Mouse (Mus musculus): ENCODE data around the gene Timp3.

Timp3 gene

DNA sequence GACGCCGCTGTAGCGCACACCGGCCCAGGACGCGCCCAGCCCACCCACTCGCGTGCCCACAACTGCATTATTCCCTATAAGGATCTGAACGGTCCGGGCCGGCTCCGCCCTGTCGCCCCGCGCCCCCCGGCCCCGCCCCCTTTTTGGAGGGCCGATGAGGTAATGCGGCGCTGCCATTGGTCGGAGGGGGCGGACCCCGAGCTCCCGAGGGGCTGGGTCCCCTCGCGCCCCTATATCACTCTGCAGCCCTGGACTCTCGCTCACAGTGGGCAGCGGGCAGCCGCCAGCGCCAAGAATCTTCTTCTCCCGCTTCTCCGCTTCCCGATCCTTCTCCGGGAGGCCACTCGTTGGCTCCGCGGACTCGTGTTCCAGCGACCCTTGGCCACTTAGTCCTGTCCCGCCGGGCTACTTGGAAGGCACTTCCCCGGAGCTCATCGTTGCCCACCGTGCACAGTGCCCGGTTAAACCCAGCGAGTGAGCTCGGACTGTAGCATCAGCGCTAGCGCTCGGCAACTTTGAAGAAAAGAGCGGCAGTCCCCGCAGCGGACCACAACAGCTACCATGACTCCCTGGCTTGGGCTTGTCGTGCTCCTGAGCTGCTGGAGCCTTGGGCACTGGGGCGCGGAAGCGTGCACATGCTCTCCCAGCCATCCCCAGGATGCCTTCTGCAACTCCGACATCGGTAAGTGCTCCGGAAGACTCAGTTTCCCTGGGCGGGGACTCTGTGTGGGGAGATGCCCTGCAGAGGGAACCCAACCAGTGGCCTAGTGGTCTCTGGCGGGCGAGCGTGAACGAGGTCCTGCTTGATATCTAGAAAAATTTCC is at the start of gene Timp3:
TSS of gene Timp3 (plus strand) at position 80 of the 824 bp plus-strand sequence.
- peak; percentile 29 for DNase-seq (ENCODE audit: low read depth, low spot score)

DNA sequence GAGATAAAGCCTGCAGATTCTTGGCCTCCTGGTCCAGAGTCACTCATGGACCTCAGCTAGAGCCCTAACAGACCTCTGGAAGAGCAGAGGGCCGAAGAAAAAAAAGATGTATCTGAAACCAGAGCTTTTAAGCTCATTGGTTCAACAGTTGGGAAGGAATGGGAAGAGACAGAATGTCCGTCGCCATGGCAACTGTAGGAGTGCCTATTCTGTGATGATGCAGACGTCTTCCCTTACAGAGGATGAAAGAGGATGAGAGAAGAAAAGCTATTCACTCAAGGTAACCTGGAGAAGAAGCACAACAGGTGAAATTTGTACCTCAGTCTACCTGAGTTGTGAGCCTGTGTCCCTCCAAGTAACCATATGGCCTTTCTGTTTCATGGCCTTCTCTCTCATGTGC is 44.0 kb upstream of the Timp3 start:
- DNase-seq (ENCODE audit: low read depth, low spot score) = no peak

DNA sequence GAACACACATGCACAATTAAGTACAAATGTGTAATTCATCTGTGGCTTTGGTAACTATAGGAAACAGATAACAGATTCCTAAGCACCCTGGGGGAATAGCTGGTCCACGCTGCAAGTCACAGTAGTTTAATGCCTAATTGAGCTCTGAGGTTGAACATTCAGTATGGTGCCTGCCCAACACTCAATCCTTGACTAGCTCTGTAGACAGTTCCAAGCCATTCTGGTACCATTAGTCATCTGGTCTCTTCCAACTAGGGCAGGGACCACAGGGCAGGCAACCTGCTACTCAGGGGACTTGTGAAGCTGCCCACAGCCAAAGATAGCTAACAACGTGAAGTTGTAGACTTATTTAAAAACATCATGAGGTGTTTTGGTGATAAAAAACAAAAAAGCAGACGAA is 43.1 kb upstream of the Timp3 start:
- no peak for DNase-seq (ENCODE audit: low read depth, low spot score)

DNA sequence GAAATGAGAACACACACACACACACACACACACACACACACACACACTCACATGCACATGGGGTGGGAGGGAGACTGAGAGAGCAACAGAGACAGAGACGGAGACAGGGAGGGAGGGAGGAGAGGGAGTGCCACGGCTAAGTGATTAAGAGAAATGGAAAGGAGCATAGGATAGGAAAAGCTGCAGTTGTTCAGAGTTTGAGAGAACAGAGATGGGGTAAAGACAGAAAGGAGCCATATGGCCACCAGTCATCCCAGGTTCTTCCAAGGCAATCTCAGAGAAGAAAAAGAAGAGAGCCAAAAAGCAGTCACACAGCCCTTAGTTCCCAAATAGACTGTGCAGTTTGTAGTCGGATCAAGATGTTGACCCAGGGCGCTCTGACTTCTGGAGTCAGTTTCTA is 42.1 kb upstream of the Timp3 start:
- DNase-seq (ENCODE audit: low read depth, low spot score) = no peak

DNA sequence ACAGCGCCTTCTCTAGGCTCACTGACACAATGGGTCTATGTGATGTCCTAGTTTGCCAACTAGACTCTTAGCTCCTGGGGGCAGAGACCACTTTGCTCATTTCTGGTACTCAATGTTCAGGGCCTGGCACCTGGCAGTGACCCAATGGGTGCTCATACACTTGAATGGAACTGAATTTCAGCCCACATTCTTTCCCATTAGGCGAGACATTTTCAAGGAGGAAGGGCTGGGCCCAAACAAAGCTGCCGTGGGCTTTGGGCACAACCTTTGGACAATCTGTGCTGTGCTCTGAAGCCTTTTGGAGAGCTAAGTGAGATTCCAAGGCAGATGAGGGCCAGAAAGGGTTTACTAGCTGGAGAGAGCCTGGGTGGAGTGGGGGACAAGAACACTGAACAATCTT is 41.2 kb upstream of the Timp3 start:
- no peak for DNase-seq (ENCODE audit: low read depth, low spot score)

DNA sequence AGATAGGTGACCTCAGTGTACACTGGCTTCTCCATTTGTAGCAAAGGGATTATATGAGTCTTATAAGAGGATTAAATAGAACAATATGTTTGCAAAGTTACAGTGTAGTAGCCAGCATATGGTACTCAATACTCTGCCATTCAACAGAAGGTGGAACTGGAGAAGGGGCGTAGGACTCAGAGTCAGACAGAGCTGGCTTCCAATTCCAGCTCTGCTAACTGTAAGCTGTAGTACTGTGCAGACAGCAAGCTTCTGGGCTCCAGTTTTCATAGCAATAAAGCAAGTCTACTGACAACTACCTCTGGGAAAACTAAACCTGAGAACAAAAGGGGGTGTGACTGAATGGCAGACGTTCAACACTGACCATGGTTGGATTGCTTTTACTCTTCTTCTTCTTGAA is 38.4 kb upstream of the Timp3 start:
- no peak for DNase-seq (ENCODE audit: low read depth, low spot score)

DNA sequence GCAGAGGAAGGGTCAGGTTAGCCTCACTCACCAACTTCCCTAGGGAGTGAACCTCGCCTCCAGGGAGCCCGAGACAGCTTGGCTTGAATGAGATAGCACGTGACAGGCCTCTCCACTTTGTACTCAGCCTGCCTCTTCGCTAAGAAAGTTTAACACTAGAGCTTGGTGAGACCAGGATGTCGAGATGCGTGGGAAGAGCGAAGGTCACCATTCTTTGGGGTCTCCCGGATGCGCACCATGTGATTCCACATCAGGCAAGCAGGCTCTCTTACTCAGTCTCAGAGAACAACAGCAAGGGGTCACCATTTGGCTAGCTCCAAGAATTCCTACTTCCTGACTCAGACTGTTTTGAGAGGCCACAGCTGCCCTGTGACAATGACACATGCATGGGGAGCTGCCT is 35.6 kb upstream of the Timp3 start:
- DNase-seq (ENCODE audit: low read depth, low spot score) = no peak

DNA sequence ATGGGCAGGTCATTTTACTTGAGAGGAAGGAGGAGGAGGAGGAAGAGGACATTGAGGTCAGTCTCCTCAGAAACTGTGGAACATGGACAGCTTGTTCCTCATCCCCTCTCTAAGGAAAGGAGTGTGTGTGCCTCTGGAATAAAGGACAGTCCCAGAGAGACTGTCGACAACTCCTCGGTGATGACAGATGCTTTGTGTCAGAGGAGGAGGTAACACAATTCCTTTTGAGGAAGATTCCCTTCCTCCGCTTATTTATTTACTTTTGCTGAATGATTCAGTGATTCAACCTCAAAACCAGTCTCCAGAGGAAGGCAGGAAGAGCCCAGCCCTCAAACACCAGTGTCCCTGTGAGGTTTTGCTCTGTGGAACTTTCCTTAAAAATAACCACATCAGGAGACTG is 29.9 kb upstream of the Timp3 start:
- DNase-seq (ENCODE audit: low read depth, low spot score) = no peak

DNA sequence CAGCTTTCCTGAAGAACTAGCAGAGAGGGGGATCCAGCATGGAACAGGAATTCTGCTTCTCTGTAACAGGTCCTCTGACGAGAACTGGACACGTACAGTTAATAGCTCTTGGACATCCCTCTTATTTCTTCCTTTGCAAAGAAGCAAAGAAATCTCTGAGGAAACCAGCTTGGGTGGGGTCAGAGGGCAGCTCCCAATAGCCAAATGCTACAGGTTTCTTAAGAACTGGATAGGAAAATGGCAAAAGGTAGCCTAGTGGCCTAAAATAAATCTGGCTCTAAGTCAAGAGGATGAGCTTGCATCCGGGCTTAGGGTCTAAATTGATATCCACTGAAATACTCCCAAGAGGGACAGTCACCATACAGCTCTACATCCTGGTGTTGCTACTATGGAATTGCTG is 27.3 kb upstream of the Timp3 start:
- DNase-seq (ENCODE audit: low read depth, low spot score) = no peak

DNA sequence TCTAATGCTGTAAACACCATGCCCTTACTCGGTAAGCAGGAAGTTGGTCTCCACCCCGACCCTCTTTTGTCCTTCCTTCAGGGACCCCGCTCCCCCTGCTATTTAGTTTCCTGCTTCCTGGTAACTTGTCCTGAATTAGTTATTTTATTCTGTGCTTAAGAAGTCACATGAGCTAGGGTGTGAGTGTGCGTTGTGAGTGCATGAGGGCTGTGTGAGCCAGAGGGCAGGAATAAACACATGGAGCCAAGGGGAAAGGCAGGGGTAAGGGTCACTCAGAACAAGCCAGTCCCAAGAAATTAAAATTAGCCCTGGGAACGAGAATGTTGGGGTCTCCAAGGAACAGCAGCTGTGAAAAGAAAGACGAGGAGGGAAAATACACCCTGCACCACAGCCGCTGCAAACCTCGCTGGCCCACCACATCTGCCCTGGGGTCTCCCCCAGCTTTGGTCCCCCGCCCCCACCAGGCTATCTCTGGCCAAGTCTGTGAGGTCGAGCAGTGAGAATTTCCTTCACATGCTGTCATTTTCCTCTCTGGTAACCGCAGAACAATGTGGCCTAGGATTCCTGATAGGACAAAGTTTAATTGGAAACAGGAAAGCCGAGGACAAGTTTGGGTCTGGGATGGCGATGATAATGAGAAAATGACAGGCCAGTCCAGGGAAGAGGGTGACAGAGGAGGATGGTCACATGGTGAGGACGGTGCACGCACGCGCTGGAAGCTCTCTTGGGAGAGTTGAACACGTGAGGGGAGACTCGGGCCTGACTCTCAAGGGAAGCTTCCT is 26.6 kb upstream of the Timp3 start:
- no peak for DNase-seq (ENCODE audit: low read depth, low spot score)

DNA sequence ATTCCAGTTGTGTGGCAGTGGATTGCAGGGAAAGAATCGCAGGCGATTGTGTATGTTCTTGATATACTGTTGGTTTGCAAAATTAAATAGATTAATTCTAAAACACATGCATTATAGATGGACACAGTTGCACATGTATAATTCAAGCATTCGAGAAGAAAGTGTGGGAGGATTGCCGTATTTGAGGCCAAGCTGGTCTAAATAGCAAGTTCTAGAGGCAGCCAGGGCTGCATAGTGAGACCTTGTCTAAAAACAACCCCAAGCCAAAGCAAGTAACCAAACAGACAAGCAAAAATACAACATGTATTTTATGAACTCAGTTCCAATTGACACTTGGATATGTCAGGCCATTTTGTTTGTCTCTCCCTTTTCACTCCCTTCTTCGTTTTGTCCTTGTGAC is 24.6 kb upstream of the Timp3 start:
- DNase-seq (ENCODE audit: low read depth, low spot score) = no peak

DNA sequence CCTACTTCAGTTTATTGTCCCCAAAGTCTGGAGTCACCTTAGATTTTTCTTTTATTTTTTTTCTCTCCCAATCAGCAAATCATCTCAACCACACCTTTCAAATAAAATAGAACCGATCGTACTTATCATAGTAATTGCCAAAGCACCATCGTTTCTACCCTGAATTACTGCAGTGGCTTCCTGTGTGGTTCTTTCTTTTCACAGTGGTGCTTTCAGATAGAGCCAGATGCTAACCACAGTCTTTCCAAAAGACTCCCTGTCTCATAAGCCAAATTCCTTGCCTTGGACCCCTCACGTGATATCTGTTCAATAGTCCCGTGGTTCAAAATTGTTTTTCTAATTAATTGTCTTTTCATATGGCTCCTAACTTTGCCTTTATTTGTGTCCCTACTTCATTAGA is 22.8 kb upstream of the Timp3 start:
- DNase-seq (ENCODE audit: low read depth, low spot score) = no peak

DNA sequence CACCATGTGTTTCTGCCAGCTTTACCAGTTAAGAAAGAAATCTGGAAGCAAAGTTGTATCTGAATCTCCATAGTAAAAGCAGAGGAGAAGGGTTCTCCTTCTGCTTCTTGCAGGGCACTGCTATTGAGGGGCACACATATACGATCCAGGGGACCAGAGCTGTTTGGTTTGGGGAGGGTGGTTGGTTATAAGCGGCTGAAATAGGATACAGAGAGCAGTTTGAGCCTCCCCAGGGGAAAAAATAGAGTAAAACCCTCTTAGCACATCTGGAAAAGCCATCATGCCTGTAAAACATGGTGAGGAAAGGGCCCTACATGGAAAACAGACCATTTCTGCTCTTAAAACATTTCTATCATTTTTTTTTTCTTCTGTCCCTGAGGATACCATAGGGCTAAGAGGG is 21.7 kb upstream of the Timp3 start:
- DNase-seq (ENCODE audit: low read depth, low spot score) = no peak

DNA sequence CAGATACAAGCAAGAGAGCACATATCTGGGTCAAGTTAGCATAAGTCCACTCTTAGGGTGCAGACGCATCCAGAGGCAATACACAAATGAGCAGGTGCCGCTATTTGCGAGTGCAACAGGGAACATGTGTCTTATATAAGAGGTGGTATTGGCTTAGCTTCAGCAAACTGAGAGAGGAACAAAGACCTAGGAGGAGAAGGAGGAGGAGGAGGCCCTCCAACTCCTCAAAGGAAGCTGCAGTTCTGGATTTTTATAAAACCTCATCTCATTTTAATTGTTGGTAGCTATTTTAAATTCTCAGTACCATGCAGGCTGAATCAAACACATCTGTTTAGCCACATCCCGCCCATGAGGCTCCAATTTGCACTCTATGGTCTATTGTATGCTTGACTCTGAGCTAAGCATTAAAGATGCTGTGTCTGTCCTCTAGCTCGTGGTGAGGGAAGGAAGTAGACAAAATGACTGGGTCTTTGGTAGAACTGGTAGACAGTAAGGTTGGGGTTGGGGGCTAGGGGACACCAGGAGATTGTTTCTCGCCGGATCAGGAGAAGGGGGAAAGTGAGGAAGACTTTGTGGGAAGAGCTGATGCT is 20.5 kb upstream of the Timp3 start:
- no peak for DNase-seq (ENCODE audit: low read depth, low spot score)

DNA sequence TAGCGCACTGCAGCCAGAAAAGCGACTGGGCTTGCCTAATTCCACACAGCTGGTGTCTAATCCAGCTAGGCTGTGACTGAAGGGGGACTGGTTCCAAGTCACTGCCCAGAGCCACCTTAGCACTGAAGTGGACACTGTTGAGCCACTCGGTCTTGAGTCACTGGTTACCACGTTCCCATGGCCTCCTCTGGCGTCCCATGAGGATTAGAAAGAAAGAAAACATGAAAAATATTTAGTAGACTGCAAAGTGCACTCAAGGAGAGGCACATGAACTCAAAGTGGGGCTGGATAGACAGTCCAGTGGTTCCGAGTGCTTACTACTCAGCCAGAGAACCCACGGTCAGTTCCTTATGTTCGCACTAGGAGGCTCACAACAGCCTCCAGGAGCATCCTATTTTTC is 18.9 kb upstream of the Timp3 start:
- no peak for DNase-seq (ENCODE audit: low read depth, low spot score)

DNA sequence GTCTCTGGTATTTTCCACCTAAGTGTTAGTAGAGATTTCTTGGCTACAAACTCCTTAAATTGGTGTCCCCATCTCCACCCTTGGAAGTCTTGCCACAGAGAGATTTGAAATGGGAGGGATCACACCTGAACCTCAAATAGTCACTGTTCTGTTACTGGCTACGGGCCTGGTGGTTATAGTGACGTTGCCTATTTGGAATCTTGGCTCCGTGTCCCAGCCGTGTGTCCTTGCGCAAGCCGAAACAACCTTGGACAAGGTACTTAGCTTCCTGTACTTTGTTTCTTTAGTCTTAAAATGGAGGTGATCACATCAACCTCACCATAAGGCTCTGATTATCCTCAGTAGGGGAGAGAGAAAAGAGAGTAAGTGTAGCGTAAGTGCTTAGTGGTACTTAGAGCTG is 13.7 kb upstream of the Timp3 start:
- no peak for DNase-seq (ENCODE audit: low read depth, low spot score)

DNA sequence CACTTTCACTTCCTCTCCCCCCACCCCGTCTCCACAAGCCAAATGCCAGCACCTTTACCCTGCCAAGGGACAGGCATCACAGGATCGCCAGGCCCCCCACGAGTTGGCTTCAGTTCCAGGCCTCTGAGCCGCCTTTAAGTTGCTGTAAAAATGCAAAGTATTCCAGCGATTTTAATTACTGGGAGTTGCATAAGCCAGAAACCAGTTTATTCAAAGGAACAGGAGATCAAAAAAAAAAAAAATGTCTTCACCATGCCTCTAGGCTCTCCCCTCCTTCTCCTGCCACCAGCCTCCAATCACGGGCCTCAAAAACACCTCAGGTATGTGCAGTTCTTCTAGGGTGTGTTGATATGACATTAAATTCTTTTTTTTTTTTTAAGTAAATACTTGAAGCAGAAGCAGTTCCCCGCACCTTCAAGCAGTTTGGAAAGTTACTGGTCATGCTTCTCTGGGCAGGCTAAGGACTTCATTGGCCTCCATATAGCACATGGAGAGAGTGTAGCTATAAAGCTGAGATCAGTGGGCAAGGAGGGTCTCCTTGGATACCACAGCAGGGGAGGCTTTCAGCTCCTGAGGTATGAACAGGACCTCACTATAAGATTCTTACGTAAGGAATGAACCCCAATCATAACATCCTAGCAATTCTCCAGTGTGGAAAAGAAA is 9.9 kb upstream of the Timp3 start:
- no peak for DNase-seq (ENCODE audit: low read depth, low spot score)

DNA sequence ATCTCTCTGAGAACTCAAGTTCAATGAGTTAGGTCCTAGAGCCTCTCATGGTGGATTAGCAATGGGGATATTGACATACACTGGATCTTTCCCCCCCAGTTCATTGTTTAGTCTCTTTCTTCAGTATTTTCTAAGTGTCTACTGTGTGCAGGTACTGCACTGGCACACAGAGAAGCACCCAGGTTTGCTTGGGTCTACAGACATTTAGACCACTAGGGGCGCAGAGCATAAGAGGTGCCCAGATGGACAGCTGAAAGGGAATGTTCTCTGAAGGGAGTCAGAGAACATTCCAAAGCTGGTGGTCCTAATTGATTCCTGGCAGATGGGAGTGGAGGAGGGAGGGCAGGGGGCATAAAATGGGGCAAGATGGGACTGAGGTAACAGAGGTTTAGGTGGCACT is 6.3 kb upstream of the Timp3 start:
- peak; percentile 23 for DNase-seq (ENCODE audit: low read depth, low spot score)

DNA sequence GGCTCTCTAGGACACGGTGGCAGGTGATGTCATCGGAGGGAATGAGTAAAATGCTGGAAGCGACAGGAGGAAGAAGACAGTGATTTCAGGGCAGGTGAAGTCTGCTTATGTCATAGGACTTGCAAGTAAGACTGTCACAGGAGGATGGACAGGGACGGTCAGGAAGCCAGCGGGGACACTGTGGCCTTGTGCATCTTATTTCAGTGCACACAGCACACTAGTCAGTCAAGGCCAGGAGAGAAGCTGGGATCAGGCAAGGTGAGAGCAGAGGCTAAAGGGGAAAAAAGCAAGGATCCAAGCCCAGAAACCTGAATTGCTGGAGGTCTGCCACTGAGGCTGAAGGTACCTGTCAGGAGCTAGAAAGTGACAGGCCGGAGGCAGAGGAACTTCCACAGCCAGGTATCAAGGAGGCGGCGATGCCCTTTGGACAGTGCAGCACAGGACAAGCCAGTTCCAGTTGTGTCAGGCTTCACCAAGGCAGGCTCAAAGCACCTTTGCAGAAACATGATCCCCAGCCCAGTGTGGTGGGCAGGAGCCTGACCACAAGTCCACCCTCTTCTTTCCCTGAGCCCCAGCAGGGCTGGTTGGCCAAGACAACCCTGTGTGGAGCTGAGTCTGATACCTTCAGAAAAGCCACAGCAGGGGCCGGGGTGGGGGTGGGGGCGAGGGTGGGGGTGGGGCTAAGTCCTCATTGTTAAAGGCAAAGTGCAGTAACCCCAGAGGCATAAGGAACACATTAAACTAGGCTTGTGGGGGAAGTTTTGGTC is 5.4 kb upstream of the Timp3 start:
- no peak for DNase-seq (ENCODE audit: low read depth, low spot score)

DNA sequence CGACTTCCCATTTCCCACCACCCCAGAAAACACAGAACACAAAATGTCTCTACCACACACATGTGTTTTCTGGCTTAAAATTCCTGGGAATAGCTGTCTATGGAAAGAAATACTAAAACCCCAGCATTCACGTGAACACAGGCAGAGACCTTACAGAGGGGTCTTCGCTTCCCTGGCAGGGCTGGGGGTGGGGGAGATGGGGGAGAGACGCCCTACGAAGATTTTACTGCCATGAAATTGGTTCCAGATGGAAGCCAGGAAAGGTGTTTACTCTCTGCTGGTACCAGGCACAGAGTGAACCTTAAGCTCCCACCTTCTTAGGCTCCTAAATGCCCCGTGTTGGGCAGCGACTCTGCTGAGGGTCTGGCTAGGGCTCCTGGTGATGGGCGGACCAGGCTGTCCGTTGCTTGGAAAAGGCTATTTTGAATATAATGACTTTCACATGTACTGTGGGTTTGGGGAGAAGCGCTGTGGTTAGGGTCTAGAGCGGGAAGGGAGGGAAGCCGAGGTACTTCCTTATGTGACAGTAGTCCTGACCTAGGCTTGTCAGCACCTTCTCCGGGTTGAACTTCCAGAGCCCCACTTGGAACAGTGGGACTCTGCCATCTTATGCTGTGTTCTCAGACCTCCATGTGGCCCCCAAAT is 4.6 kb upstream of the Timp3 start:
- DNase-seq (ENCODE audit: low read depth, low spot score) = no peak

DNA sequence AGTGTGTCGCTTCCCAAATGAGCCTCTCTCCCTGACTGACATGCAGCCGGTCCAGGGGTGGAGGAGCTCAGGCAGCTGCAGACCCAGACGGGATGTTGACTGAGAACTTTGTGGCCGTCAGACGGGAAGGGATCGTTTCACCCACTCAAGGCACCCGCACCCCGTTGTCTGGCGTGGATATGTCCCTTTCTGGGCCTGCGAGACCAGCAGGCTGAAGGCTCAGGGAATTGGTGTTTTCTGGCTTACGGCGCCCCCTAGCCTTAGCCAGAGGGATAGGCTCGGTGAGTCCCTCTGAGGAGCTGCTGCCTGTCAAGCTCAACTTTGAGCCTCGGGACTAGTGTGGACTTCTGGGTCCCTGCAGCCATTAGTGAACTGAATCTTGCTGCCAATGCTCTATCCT is 4.1 kb upstream of the Timp3 start:
- DNase-seq (ENCODE audit: low read depth, low spot score) = peak; percentile 65

Data from ES-CJ7 (cell line).